Mouse (Mus musculus) kidney, embryonic 14.5 days (tissue): ENCODE results near the gene Cyth2. TPM values are rescaled to one million over a fixed set of nuclear protein-coding genes. Genes with fewer than 3 reads are reported as not detected.

Experiments used
- ATAC-seq: fragments of 200-750 bp; cut with Nextera tagmentation; 2 replicates; pipeline ENCODE4 v1.8.0; 2017; ENCODE audit warnings: moderate number of reproducible peaks, mild to moderate bottlenecking, moderate TSS enrichment, moderate library complexity; ENCODE audit not compliant: low FRiP score, low TSS enrichment
- H3K27ac ChIP-seq: fragments of 300-500 bp; sonication (generic); 2 replicates; pipeline ENCODE4 v1.5.1; 2014; ENCODE audit warnings: low read depth, mild to moderate bottlenecking, low read length, moderate library complexity, mixed read lengths
- H3K27me3 ChIP-seq: fragments of 300-500 bp; sonication (generic); 2 replicates; pipeline ENCODE4 v1.6.1; 2014; ENCODE audit warnings: mild to moderate bottlenecking, low read length; ENCODE audit not compliant: control insufficient read depth, insufficient read depth
- H3K36me3 ChIP-seq: fragments of 300-500 bp; sonication (generic); 2 replicates; pipeline ENCODE4 v1.6.1; 2014; ENCODE audit warnings: low read length, mixed read lengths; ENCODE audit not compliant: control insufficient read depth, insufficient read depth
- H3K4me1 ChIP-seq: fragments of 300-500 bp; sonication (generic); 2 replicates; pipeline ENCODE4 v1.6.1; 2014; ENCODE audit warnings: low read length, mixed read lengths; ENCODE audit not compliant: control insufficient read depth, insufficient read depth
- H3K4me2 ChIP-seq: fragments of 300-500 bp; sonication (generic); replicated peaks from 2 replicates; pipeline ENCODE4 v1.6.1; 2014; ENCODE audit warnings: low read depth, mild to moderate bottlenecking, low read length
- H3K4me3 ChIP-seq: fragments of 300-500 bp; sonication (generic); 2 replicates; pipeline ENCODE4 v1.5.1; 2014; ENCODE audit warnings: mild to moderate bottlenecking, low read length
- H3K9ac ChIP-seq: fragments of 300-500 bp; sonication (generic); 2 replicates; pipeline ENCODE4 v1.6.1; 2014; ENCODE audit warnings: low read depth, mild to moderate bottlenecking, low read length, moderate library complexity
- H3K9me3 ChIP-seq: fragments of 300-500 bp; sonication (generic); 2 replicates; pipeline ENCODE4 v1.6.1; 2016; ENCODE audit warnings: low read length; ENCODE audit not compliant: control insufficient read depth
- WGBS: fragments of 180-500 bp; shearing (Covaris S2); extraction: QIAGEN DNeasy Blood & Tissue Kit; methylation state at CpG from one replicate; pipeline ENCODE4 v1.1.7; 2014; 5-methylcytosine and 5-hydroxymethylcytosine counted together
- polyA plus RNA-seq: library from polyadenylated mRNA; unstranded; fragments of >200 nt; fragmentation: Nextera tagmentation; extraction: Ambion mirVana; gene quantifications from 2 replicates; pipeline ENCODE4 v1.2.1, GENCODE M21; 2014

The Cyth2 gene
- polyA plus RNA-seq, 1 experiment from 2014 or later = 109 TPM

- ATAC-seq = peak; percentile 42
- peaks cover 11% of the 10 kb centered on the region; the same call in 1 of the 2 replicates for H3K27me3 ChIP-seq
- H3K9ac ChIP-seq = no peak overlapping the region
- H3K27ac ChIP-seq = no peak overlapping the region
- H3K36me3 ChIP-seq = peaks cover 5% of the 10 kb centered on the region; the same call in 1 of the 2 replicates
- 17% methylated on average over 20 of the region's 25 CpGs for WGBS
- peaks cover 14% of the 10 kb centered on the region; the same call in 1 of the 2 replicates for H3K4me1 ChIP-seq
- no peaks in the 10 kb centered on the region for H3K9me3 ChIP-seq
- peak overlapping the region; percentile 14; the same call in 1 of the 2 replicates for H3K4me3 ChIP-seq
- peak overlapping the region; percentile 39 for H3K4me2 ChIP-seq
Measured at GRCm38 (mm10) chr7:45800546-45801204, 13.7 kb downstream of the Cyth2 start.

GRCm38 (mm10) chr7:45800001-45800400 is 14.4 kb downstream of the Cyth2 start:
- Histone ChIP-seq H3K9me3 (no peaks in the 10 kb centered on the region), H3K9ac (no peak overlapping the region), H3K4me3 (peak overlapping the region; percentile 14; the same call in 1 of the 2 replicates), H3K4me1 (peaks cover 14% of the 10 kb centered on the region; the same call in 1 of the 2 replicates), H3K27me3 (peaks cover 14% of the 10 kb centered on the region; the same call in 1 of the 2 replicates), H3K27ac (no peak overlapping the region), H3K36me3 (peaks cover 5% of the 10 kb centered on the region), H3K4me2 (peak overlapping the region; percentile 39)
- WGBS = 37% methylated on average over 7 of the region's 7 CpGs
- no peak for ATAC-seq

DNA sequence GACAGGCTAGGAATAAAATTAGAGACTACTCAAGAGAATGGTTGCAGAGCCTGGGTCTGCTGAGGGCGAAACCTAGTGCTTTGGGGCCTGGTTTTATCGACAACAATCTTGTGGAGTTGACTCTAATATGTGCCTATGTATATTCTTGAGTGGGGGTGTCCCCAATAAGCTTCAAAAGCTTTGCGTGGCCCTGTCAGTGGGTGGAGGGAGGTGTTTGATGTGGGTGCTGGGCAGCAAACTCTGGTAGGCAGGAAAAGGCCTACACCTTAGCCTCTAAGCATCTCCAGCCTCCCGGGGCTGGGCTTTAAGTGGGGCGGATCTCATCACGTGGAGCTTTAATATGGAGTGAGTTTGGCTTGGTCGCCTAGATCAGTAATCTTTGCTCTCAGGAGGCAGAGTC is 15.4 kb downstream of the Cyth2 start:
- no peak overlapping the region for H3K27ac ChIP-seq
- no peaks in the 10 kb centered on the region for H3K9me3 ChIP-seq
- WGBS = 58% methylated on average over 7 of the region's 7 CpGs
- H3K4me1 ChIP-seq = peaks cover 14% of the 10 kb centered on the region; the same call in 1 of the 2 replicates
- H3K4me3 ChIP-seq = peak overlapping the region; percentile 50; the same call in 1 of the 2 replicates
- no peak for ATAC-seq
- H3K27me3 ChIP-seq = peaks cover 15% of the 10 kb centered on the region; the same call in 1 of the 2 replicates
- H3K36me3 ChIP-seq = peaks cover 5% of the 10 kb centered on the region
- H3K9ac ChIP-seq = no peak overlapping the region
- peak overlapping the region; percentile 95 for H3K4me2 ChIP-seq

DNA sequence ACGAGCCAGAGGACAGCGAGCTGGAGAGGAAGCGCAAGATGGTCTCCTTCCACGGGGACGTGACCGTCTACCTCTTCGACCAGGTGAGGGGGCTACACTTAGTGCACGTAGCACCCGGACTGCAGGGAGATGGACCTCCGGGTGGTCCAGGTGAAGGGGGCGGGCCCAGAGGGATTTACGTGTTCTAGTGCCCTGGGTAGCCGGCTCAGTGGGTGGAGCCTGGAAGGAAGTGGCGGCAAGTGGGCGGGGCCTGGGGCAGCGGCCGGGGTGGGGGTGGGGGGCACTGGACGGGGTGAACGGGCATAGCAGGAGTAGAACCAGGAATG is 15.9 kb downstream of the Cyth2 start:
- Histone ChIP-seq H3K4me2 (peak overlapping the region; percentile 95), H3K4me3 (peak overlapping the region; percentile 50), H3K4me1 (peaks cover 14% of the 10 kb centered on the region; the same call in 1 of the 2 replicates), H3K36me3 (peaks cover 10% of the 10 kb centered on the region), H3K27me3 (peaks cover 15% of the 10 kb centered on the region; the same call in 1 of the 2 replicates), H3K27ac (no peak overlapping the region), H3K9me3 (no peaks in the 10 kb centered on the region), H3K9ac (peak overlapping the region; percentile 70)
- 0 out of 2 replicates have a peak, but pooled peaks have one; percentile 14 for ATAC-seq
- 5% methylated on average over 18 of the region's 19 CpGs for WGBS

DNA sequence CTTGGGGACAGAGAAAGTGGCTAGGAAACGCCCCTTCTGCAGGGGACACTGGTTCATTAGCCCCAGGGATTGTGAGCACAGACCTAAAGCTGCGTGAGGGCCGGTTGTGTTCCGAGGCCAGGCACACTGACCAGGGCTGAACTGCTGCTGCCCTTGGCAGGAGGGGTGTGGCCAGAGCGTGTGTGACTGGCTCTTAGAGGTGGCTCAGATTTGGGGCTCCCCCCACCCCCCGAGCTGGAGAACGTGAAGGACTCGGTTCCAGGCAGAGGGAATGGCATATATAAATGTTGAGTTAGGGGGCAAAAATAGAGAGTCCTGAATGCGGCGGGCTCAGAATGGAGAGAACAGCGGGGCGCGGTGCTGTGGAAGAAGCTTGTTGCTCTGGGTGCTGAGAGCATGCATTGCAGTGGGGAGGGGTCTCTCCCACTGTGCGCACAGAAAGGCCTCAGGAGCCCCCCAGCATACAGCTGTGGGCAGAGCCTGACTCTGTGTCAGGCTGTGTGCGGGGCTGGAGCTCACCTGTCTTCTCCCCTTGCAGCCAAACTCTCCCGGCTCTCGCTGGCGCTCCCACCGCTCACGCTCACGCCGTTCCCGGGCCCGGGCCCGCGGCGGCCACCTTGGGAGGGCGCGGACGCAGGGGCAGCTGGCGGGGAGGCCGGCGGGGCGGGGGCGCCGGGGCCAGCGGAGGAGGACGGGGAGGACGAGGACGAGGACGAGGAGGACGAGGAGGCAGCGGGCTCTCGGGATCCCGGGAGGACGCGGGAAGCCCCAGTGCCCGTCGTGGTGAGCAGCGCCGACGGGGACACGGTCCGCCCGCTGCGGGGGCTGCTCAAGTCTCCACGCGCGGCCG is 16.5 kb downstream of the Cyth2 start:
- peak overlapping the region; percentile 95 for H3K4me2 ChIP-seq
- no peak overlapping the region for H3K27ac ChIP-seq
- H3K9me3 ChIP-seq = no peaks in the 10 kb centered on the region
- peaks cover 11% of the 10 kb centered on the region for H3K36me3 ChIP-seq
- peak overlapping the region; percentile 50 for H3K4me3 ChIP-seq
- peak overlapping the region; percentile 70 for H3K9ac ChIP-seq
- WGBS = under 1% methylated on average over 54 of the region's 60 CpGs
- peaks cover 14% of the 10 kb centered on the region; the same call in 1 of the 2 replicates for H3K4me1 ChIP-seq
- ATAC-seq = 0 out of 2 replicates have a peak, but pooled peaks have one; percentile 20
- peaks cover 15% of the 10 kb centered on the region; the same call in 1 of the 2 replicates for H3K27me3 ChIP-seq

DNA sequence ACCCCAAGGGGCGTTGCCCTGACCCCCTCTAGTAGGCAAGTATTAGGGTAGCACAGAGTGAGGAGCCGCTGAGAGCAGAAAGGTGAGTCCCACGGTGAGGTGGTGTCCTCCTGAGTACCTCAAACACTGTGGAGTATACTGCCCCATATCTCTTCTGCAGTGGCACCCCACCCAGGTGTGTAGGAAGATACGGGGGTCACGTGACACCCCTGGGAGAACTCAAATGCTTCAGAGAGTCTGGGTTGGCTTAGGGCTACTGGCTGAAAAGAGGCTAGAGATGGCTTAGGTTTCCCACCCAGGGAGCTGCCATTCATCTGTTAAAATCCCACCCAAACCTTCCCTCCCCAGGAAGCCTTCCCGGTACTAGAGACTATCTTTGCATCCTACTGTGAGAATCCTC is 17.4 kb downstream of the Cyth2 start:
- Histone ChIP-seq H3K36me3 (peaks cover 17% of the 10 kb centered on the region), H3K27me3 (peaks cover 15% of the 10 kb centered on the region; the same call in 1 of the 2 replicates), H3K4me2 (no peak overlapping the region), H3K9me3 (no peaks in the 10 kb centered on the region), H3K4me1 (peaks cover 14% of the 10 kb centered on the region; the same call in 1 of the 2 replicates), H3K27ac (no peak overlapping the region), H3K9ac (no peak overlapping the region), H3K4me3 (no peak overlapping the region)
- WGBS = 54% methylated on average over 6 of the region's 6 CpGs
- no peak for ATAC-seq

DNA sequence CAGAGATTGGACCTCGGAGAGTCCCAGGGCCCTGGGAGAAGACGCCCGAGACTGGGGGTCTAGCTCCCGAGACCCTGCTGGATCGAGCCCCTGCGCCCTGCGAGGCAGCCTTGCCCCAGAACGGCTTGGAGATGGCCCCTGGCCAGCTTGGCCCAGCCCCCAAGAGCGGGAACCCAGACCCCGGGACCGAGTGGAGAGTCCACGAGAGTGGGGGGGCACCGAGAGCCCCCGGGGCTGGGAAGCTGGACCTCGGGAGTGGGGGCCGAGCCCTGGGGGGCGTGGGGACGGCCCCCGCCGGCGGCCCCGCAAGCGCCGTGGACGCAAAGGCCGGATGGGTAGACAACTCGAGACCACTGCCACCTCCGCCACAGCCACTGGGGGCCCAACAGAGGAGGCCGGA is 19.4 kb downstream of the Cyth2 start:
- Histone ChIP-seq H3K27me3 (peaks cover 15% of the 10 kb centered on the region; the same call in 1 of the 2 replicates), H3K4me3 (no peak overlapping the region), H3K4me2 (no peak overlapping the region), H3K36me3 (peaks cover 24% of the 10 kb centered on the region), H3K9ac (no peak overlapping the region), H3K9me3 (no peaks in the 10 kb centered on the region), H3K4me1 (peaks cover 11% of the 10 kb centered on the region; the same call in 1 of the 2 replicates), H3K27ac (no peak overlapping the region)
- 94% methylated on average over 29 of the region's 29 CpGs for WGBS
- ATAC-seq = no peak

DNA sequence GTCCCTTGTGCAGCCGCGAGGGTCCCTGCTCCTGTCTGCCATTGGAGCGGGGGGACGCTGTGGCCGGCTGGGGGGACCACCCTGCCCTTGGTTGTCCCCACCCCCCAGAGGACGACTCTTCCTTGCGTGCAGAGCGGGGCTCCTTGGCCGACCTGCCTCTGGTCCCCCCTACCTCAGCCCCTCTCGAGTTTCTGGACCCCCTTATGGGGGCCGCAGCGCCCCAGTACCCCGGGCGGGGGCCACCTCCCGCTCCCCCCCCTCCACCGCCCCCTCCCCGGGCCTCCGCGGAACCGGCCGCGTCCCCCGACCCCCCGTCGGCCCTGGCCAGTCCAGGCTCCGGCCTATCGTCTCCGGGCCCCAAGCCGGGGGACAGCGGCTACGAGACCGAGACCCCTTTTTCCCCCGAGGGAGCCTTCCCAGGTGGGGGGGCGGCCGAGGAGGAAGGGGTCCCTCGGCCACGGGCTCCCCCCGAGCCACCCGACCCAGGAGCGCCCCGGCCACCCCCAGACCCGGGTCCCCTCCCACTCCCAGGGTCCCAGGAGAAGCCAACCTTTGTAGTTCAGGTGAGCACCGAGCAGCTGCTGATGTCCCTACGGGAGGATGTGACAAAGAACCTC is 20.3 kb downstream of the Cyth2 start:
- WGBS = 88% methylated on average over 39 of the region's 44 CpGs
- Histone ChIP-seq H3K9ac (no peak overlapping the region), H3K27me3 (peaks cover 15% of the 10 kb centered on the region; the same call in 1 of the 2 replicates), H3K36me3 (peaks cover 30% of the 10 kb centered on the region), H3K9me3 (no peaks in the 10 kb centered on the region), H3K4me2 (no peak overlapping the region), H3K4me1 (peaks cover 11% of the 10 kb centered on the region; the same call in 1 of the 2 replicates), H3K4me3 (no peak overlapping the region), H3K27ac (no peak overlapping the region)
- no peak for ATAC-seq
